Mouse (Mus musculus) kidney, adult 2 months (tissue): ENCODE results near the gene Corin. TPM values are rescaled to one million over a fixed set of nuclear protein-coding genes. Genes with fewer than 3 reads are reported as not detected.

ENCODE experiments used
- DNase-seq: peaks from one replicate; pipeline ENCODE4 v3.0.0; 2021
- H3K27ac ChIP-seq: fragments of 200-500 bp; 2 replicates; pipeline ENCODE4 v1.5.1; 2012; ENCODE audit warnings: low read depth, low read length, control low read depth, inconsistent platforms; ENCODE audit not compliant: insufficient read depth
- H3K27me3 ChIP-seq: fragments of 200-500 bp; replicated peaks from 2 replicates; pipeline ENCODE4 v1.6.1; 2012; ENCODE audit warnings: mild to moderate bottlenecking, moderate library complexity, low read length, inconsistent platforms; ENCODE audit not compliant: control insufficient read depth, insufficient read depth
- H3K36me3 ChIP-seq: fragments of 200-500 bp; 2 replicates; pipeline ENCODE4 v1.6.1; 2012; ENCODE audit warnings: mild to moderate bottlenecking, moderate library complexity, low read length, inconsistent platforms; ENCODE audit not compliant: control insufficient read depth, insufficient read depth
- H3K4me1 ChIP-seq: fragments of 200-500 bp; 2 replicates; pipeline ENCODE4 v1.6.1; 2011; ENCODE audit warnings: low read length; ENCODE audit not compliant: control insufficient read depth, insufficient read depth
- H3K4me3 ChIP-seq: fragments of 200-500 bp; 2 replicates; pipeline ENCODE4 v1.5.1; 2011; ENCODE audit warnings: mild to moderate bottlenecking, low read depth, low read length, control low read depth; ENCODE audit not compliant: insufficient read depth
- CTCF ChIP-seq: fragments of 200-500 bp; conservative IDR thresholded peaks from 2 replicates; pipeline ENCODE4 v1.5.1; 2011; ENCODE audit warnings: low read depth, mild to moderate bottlenecking, control low read depth, low read length, moderate library complexity, mixed read lengths; ENCODE audit not compliant: insufficient read depth, insufficient read length
- POLR2A ChIP-seq: fragments of 200-500 bp; IDR thresholded peaks from one replicate; pipeline ENCODE4 v1.6.1; 2011; ENCODE audit warnings: low read depth, low read length, control low read depth
- WGBS: fragments of 180-500 bp; shearing (Covaris S2); methylation state at CpG from one replicate; pipeline ENCODE4 v1.1.7; 2018; 5-methylcytosine and 5-hydroxymethylcytosine counted together
- polyA plus RNA-seq: library from polyadenylated mRNA; depleted of rRNA; stranded (reverse); fragments of >200 nt; gene quantifications from 2 replicates; pipeline ENCODE4 v1.2.3, GENCODE M21; 2012; rRNA removed

Gene Corin
- polyA plus RNA-seq: 4.0 and 5.0 TPM in 2 replicates

GRCm38 (mm10) chr5:72503531-72504523, at the start of gene Corin:
TSS of gene Corin (minus strand) at chr5:72504473.
- no peaks in the 10 kb centered on the region for H3K27me3 ChIP-seq
- TF ChIP-seq POLR2A: no peak
- TF ChIP-seq CTCF: no peak
- H3K27ac ChIP-seq: no peak within 1 kb of the TSS
- peak; percentile 17 for DNase-seq
- H3K4me1 ChIP-seq: no peaks in the 10 kb centered on the region
- WGBS: 1% methylated on average over 64 of the region's 64 CpGs
- H3K4me3 ChIP-seq: peak within 1 kb of the TSS; percentile 18; the same call in 1 of the 2 replicates
- no peaks in the 10 kb centered on the region for H3K36me3 ChIP-seq

DNA sequence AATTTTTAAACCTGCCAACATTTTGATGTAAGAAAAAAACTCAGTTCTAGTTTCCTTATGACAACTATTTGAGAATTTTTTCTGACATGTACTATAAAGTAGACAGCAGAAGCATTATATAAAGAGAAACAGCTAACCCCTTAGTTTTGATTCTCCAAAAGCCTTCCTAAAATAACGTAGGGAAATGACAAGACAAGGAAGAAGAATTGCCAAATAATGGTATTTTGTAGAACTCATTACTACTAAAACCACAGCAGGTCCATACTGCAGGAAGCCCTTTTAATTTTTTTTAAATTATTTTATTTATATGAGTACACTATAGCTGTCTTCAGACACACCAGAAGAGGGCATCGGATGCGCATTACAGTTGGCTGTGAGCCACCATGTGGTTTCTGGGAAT, 46.9 kb upstream of the Corin start:
- no peaks in the 10 kb centered on the region for H3K27me3 ChIP-seq
- DNase-seq: no peak
- TF ChIP-seq POLR2A (no peak), CTCF (no peak)
- H3K4me3 ChIP-seq: no peak overlapping the region
- WGBS: 77% methylated on average over 3 of the region's 3 CpGs
- H3K4me1 ChIP-seq: no peaks in the 10 kb centered on the region
- no peak overlapping the region for H3K27ac ChIP-seq
- peaks cover 2% of the 10 kb centered on the region for H3K36me3 ChIP-seq

GRCm38 (mm10) chr5:72528896-72529295, 24.6 kb upstream of the Corin start:
- no peak for DNase-seq
- no peaks in the 10 kb centered on the region for H3K4me1 ChIP-seq
- WGBS: 95% methylated on average over 3 of the region's 3 CpGs

GRCm38 (mm10) chr5:72513808-72514207, 9.5 kb upstream of the Corin start:
- Histone ChIP-seq H3K4me3 (no peak overlapping the region), H3K36me3 (peaks cover 4% of the 10 kb centered on the region), H3K27me3 (no peaks in the 10 kb centered on the region), H3K4me1 (peaks cover 2% of the 10 kb centered on the region; the same call in 1 of the 2 replicates), H3K27ac (no peak overlapping the region)
- no peak for DNase-seq
- 76% methylated on average over 5 of the region's 5 CpGs for WGBS
- TF ChIP-seq POLR2A (no peak), CTCF (no peak)

More at GRCm38 (mm10) chr5:72528896-72529295, 24.6 kb upstream of the Corin start:
- peaks cover 14% of the 10 kb centered on the region for H3K36me3 ChIP-seq
- no peaks in the 10 kb centered on the region for H3K27me3 ChIP-seq
- no peak overlapping the region for H3K4me3 ChIP-seq
- H3K27ac ChIP-seq: no peak overlapping the region
- no peak for TF ChIP-seq POLR2A
- TF ChIP-seq CTCF: no peak

GRCm38 (mm10) chr5:72505740-72506139, 1.5 kb upstream of the Corin start:
- TF ChIP-seq POLR2A (no peak), CTCF (peak; percentile 10; the same call in 1 of the 2 replicates)
- no peaks in the 10 kb centered on the region for H3K36me3 ChIP-seq
- H3K4me1 ChIP-seq: no peaks in the 10 kb centered on the region
- H3K27me3 ChIP-seq: no peaks in the 10 kb centered on the region
- H3K4me3 ChIP-seq: no peak overlapping the region
- no peak overlapping the region for H3K27ac ChIP-seq
- WGBS: 69% methylated on average over 5 of the region's 5 CpGs
- DNase-seq: peak; percentile 23

DNA sequence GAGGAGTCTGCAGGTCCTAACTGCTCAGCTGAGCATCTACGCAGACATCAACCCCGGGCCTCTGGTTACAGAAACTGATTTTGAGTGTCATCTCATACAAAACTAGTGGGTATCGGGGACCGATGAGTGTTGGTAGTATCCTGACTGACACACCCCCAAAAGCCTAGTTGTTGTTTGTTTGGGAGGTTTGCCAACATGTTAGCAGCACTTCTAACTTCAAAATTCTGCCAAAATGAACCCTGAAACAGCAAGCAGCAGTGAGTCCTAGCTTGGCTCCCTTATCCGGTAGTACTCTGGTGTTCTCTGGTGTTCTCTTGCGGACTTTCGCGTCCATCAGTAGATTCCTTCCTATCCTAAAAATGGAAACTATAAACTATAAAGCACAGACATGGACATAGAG, 1.5 kb downstream of the Corin start:
- Histone ChIP-seq H3K27ac (no peak overlapping the region), H3K4me1 (no peaks in the 10 kb centered on the region; the same call in 1 of the 2 replicates), H3K36me3 (no peaks in the 10 kb centered on the region), H3K27me3 (no peaks in the 10 kb centered on the region), H3K4me3 (no peak overlapping the region)
- no peak for DNase-seq
- TF ChIP-seq CTCF: no peak
- TF ChIP-seq POLR2A: no peak
- 69% methylated on average over 8 of the region's 8 CpGs for WGBS

DNA sequence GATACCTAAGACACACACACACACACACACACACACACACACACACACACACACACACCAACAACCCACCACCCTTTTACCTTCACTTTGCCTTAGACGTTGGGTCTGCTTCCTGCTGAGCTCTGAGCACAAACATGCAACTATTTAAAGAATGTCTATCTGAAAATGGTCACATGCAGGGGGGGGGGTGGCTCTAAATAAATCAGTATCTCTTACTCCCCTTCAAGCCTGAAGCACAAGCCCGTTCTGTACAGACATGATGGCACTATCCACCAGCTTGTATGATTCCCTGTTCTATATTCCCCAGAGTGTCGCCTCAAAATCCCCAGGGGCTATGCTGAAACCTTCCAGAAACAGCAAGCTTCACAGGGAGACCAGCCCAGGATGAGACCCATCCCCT, 2.5 kb downstream of the Corin start:
- Histone ChIP-seq H3K36me3 (no peaks in the 10 kb centered on the region), H3K27me3 (no peaks in the 10 kb centered on the region), H3K4me1 (no peaks in the 10 kb centered on the region; the same call in 1 of the 2 replicates), H3K27ac (no peak overlapping the region), H3K4me3 (no peak overlapping the region)
- 41% methylated on average over 3 of the region's 3 CpGs for WGBS
- no peak for DNase-seq
- TF ChIP-seq POLR2A: no peak
- no peak for TF ChIP-seq CTCF
